Mouse (Mus musculus) layer of hippocampus, adult 9-10 months (tissue): ENCODE measurements around the gene Prss16.

Source experiments
- DNase-seq: peaks from one replicate; pipeline ENCODE4 v3.0.0; 2022; ENCODE audit warnings: low spot score

The Prss16 gene

DNA sequence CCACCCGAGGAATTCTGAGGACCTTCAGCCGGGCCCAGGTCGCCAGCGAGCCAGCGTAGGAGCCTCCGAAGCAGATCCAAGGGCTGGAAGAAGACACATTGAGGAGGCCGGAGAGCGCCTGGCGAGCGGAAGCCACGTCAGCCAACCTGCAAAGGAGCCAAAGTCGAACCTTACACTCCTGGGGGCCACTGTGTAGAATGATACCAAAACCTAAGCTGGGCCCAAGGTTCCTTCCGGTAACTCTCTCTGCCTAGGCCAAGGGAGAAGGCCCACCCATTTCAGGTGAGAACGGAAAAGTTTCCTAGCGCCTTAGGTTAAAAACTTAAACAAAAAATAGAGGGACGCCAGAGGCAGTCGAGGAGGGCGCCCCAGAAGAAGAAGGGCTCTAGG, 2.4 kb downstream of the Prss16 start:
- DNase-seq, result no peak

DNA sequence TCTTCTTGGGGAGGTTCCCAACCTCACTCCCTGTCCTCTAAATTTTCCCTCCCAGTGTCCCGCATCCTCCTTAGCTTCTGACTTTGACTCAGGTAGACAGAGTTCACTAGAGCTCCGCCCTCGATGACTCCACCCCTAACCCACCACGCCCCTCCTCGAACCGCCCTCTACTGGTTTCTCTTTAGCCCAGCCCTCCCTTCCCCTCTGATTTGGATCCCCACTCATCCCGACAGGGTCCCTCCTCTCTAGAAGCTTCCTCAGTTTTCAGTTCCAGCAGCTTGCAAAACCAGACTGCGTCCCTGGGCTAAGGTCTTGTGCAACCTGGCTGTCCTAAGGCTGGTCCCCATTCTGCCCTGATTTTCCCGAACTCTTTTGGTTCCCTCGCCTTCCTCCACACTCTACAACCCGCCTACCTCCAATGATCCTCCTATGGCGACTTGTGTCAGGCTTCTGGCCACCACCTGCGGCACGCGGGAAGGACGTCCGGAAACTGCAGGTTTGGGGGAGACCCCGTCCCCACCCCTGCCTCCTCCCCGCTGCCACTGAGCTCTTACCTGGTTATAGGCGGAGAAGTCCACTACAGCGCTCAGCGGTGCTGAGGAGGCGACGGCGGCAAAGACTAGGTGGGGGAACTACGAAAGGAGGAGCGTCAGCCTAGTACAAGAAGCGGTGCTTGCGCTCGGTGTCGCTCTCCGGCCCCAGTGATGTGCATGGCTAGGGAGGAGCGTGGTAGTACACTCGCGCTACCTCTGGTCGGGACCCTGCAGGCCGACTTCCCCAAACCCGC, 3.0 kb downstream of the Prss16 start:
- DNase-seq, result no peak

DNA sequence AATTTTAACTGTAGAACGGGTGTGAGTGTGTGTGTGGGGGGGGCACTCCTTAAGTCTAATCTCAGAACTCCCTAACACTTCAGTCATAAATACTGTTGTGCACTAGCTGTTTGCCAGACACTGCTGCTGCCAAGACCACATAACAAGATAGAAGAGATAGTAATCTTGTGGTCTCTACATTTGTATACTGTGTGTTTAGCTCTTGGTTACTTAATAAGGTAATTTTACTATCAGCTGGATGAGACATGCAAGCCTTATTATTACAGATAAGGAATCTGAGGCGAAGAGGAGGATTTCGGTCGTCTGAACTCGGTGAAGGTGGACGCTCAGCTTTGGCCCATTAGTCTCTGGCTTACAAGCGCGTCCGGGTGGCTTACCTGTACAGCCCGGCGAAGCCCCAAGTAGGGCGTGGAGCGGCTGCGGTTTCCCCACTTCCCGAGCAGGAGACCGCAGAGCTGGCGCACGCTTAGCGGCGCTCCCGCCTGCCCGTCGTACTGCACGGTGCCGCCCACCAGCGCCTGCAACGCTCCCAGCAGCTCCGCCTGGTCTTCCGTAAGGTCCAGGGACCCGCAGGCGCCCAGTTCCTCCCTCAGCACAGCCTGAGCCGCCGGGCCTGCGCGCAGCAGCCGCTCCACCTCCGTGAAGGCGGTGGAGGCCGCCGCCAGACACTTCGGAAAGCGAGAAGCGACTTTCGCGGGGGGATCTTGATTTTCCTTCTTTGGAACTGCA, 3.8 kb downstream of the Prss16 start:
- DNase-seq, result no peak

DNA sequence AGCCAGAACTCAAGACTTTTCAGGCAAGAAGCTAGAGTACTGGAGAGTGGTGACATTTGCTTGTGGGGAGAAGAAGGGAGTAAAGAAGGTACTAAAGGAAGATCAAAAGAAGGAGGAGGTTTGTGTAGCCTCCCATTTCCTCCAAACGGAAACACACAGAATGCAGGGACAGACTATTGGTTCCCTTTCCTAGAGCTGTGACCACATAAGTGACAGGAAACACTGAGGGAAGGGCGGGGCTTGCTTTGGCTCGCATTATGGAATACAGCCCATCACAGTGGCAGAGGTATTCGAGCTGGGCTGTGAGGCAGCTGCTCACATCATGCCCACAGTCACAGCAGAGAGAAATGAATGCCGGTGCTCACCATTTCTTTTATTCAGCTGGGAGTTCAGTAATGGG, 7.7 kb downstream of the Prss16 start:
- no peak for DNase-seq

DNA sequence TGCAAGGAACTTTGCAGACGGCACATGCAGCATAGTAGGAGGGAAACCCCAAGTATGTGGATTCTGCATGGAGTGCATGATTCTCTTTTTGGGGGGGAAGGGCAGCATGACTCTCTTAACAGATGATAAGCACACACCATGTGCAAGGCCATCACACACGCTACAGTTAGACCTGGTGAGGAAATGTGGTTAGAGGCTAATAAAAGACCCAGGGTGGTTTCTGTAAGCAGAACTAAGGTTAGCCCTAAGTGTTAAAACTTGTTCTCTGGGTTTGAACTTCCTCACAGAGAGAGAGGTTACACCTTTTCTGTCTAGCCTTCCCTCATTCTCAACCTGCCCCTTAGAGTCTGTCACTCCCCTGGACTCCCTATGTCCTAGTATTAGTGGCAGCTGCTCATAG, 8.2 kb downstream of the Prss16 start:
- no peak for DNase-seq

DNA sequence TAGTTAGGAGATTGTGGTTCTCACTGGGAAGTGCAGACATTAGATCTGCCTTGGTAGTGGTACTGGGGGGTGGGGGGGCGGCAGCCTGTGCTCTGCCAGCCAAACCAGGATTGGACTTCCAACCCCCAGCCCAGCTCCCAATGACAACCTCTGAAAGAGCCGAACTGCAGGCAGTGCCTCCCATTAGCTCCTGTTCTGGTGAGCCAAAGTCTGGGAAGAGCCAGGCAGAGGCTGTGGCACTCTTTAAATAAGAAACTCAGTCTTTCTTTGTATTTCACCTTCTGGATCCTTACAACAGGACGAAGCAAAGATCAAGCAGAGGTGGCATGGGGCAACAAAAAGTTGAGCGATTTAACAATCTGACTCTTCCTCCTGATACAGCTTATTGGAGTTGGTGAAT, 10.4 kb downstream of the Prss16 start:
- no peak for DNase-seq

DNA sequence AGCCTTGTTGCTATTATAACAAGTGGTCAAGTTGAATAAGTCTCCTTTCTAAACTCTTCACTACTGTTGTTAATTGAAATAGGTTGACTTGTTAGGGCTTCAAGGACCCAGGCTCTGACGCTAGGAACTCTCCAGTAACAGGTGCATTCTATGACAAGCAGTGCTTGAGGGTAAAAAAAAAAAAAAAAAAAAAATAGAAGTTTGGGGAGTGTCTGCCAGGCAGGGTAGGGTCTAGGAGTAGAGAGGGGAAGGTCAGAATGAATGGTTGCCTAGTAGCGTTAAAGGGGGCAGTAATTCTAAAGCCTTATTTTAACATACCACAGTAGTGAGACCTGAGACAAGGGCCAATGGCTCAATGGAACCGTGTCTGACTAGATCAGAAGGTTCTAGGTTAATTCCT, 11.1 kb downstream of the Prss16 start:
- DNase-seq, result no peak

DNA sequence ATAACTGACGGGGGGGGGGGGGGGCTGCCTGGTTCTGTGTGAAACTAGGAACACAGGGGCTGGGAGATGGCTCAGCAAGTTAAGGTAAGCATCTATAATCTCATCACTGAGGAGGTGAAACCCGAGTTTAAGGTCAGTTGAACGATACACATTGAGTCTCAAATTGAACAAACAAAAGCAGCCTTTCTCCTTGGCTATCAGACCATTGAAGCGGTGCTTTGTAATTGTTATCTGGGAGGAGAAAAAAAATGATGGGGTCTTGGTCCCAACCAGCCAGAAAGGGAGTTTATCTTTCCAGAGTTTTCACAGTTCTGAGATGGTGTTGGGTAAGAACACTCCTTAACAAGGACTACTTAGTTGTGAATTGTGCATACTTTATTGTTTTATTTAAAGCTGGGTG, 11.7 kb downstream of the Prss16 start:
- DNase-seq, result no peak

DNA sequence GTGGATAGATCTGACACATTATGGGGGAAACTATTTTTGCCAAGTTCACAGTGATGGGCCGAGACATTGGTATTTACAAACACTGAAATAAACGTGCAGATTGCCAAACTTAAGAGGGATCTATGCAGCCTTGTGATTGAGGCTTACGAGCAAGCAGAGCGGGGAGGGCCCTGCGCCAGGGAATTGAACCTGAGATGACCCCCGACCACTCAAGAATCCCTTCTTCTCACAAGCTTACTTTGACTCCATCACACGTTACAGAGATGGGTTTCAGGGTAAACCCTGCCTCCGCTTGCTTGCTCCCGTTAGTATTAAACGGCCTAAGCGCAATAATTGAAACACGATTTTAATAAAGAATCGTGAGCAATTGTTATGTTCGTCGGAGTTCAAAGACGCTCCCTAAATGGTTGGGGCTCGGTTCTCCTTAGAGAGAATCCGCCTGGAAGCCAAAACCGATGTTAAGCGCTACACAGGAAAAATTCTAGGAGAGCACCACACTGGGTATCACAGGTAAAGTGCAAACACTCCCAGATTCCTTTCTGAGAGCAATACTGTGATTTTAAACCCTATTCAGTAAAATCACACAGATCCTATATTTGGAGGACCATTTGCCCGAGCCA, 12.2 kb downstream of the Prss16 start:
- DNase-seq, result no peak

DNA sequence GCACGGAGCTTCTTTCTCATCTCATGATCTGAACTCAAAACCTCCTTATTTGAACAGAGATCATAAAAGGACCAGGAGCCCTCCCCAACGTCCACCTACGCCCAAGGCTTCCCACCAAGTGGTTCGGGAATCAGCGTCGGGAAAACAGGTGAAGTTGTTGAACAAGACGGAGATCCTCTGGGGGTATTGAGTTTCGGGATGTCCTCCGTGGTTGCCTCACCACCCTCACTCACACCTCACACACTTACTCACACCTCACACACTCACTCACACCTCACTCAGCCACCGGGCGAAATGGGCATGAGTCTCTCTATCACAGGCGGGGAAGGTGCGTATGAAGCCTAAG, 12.7 kb downstream of the Prss16 start:
- no peak for DNase-seq

DNA sequence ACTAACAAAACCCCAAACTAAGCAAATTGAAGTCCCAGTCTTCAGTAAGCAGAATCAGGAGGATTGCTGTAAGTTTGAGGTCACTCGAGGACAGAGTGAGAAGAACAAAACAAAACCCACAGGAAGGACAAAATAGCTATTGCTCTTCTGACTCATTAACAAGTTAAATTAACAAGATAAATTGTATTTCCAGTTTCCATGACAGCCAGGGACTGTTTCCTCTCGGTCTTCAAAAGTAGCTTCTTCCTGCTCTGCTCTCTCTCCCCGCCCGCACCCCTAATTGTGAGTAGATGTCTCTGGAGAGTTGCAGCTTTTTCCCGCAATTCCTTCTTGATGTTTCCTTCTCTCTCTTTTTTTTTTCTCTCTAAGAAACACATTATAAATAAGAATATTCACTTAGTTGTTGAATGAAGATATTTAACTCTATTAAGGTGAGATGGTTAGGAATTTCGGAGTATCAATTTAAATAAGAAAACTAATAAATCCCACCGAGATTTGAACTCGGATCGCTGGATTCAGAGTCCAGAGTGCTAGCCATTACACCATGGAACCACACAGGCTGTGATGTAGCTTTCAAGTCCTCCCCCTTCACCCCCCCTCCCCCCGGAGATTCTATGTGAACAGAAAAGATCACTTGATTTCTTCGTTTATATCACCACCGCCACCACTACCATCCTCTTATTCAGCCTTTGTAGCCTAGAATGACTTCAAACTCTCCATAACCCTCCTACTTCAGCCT, 13.3 kb downstream of the Prss16 start:
- no peak for DNase-seq

DNA sequence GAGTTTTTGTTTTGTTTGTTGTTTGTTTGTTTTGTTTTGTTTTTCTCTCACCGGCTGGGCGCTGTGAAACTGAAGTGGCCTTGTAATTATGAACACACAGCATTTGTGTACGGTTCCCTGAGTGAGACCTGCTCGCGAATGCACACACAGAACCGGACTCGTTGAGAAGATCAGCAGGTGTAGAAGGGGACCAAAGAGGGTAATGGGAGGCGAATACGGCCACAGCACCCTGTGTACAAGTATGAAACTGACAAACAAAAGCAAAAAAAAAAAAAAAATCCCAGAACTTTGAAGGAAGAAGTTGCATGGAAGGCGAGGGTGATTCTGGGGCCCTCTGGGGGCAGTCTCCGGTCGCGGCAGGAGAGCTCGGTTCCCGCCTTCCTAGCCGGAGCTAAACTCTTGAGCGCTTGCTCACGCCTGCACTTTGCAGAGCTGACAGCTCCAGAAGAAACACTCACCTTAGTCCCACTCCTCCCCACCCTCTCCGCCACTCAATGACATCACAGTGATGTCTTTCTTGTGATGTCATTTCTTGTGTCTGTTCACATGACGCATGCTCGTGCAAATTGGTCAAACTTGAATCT, 14.1 kb downstream of the Prss16 start:
- DNase-seq, result no peak

DNA sequence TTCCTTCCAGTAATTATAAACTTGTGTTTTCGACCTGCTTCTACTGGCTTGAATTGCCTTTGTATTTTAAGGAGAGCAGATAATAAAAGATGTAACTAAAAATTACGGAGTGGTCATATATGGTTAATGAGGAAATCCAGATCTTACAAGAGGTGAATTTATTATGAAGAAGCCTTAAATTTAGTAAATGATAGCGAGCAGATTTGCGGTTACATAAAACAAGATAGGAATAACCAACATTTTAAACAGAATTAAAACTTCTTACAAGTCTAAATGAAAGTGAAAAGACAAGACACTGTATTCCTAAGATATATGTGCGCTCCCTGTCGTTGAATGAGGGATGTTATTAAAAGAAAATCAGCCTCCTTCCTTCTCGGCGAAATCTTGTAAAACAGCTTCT, 14.6 kb downstream of the Prss16 start:
- DNase-seq, result no peak

DNA sequence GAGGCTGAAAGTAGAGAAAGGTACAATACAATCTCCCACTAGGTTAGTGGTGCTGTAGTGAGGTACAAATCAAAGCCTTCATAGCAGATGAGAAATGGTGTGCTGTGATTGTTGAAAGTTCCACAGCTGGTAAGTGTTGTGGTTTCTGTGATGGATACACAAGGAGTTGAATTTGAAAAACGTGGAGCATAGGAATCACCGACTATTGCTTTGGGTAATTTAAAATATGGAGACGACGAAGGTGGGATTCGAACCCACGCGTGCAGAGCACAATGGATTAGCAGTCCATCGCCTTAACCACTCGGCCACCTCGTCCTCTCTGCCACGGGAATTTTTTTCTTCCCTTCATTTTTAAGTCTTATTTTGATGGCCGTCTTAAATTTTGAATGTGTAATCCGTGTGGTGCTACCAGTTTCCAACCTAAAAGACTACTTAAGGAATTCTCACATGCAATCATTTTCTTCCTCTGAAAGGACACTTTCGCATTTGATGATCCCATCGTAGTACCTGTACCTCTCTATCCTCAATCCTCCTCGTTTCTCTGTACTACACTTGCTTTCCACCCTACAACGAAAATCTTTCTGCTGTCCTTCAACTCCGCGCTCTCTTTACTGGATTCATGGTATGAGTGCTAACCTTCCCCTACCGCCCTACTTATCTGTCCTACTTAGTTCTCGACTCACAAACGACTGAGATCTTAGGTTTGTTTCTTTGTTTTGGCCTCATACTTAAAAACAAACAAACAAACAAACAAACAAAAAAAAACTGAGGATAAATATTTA, 15.4 kb downstream of the Prss16 start:
- DNase-seq, result no peak

DNA sequence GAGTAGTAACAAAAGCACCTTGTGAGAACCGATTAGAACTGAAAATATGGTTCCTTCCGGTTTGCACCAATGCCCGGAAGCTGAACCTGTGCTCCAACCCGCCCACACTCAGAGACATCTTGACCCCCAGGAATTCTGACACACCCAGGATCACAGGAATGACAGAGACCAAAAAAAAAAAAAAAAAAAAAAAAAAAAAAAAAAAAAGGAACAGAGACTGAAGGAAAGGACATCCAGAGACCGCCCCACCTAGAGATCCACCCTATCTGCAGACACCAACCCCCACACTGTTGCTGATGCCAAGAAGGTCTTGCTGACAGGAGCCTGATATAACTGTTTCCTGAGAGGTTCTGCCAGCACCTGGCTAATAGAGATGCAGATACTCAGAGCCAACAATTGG, 17.0 kb downstream of the Prss16 start:
- DNase-seq, result no peak

DNA sequence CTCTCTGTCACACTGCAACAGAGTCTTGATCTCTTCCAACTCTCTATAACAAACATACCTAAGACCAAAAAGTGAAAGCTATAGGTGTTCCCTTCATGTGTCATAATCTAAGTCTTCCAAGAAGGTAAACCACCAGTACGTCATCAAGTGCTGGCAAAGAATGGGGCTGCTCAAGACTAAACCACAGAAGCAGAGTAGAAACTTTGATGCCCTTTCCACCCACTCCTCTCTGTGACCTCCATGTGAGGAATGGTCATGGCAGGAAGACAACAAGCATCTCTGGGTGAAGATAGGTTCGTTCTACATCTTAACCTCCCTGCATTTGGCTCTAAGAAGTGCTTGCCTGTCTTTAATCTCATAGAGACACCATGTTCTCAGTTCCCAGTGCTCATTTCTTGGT, 25.1 kb downstream of the Prss16 start:
- no peak for DNase-seq

DNA sequence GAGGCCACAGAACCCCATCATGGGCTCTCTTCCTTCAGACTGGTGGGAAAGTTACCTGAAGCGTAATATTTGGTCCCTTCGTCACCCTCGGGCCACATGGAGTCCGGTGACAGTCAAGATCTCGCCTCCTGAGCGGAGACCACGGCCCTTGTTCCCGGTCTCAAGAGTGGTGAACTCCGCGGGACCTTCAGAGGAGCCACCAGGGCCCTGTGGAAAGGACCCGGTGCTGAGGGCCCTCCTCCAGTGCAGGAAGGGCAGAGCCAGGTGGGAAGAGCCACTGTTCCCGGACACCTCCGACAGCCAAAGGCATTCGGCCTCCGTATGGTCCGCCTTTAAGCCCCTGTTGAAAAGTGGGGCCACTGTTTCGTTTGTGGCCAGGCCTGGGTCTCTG, 27.7 kb downstream of the Prss16 start:
- no peak for DNase-seq

DNA sequence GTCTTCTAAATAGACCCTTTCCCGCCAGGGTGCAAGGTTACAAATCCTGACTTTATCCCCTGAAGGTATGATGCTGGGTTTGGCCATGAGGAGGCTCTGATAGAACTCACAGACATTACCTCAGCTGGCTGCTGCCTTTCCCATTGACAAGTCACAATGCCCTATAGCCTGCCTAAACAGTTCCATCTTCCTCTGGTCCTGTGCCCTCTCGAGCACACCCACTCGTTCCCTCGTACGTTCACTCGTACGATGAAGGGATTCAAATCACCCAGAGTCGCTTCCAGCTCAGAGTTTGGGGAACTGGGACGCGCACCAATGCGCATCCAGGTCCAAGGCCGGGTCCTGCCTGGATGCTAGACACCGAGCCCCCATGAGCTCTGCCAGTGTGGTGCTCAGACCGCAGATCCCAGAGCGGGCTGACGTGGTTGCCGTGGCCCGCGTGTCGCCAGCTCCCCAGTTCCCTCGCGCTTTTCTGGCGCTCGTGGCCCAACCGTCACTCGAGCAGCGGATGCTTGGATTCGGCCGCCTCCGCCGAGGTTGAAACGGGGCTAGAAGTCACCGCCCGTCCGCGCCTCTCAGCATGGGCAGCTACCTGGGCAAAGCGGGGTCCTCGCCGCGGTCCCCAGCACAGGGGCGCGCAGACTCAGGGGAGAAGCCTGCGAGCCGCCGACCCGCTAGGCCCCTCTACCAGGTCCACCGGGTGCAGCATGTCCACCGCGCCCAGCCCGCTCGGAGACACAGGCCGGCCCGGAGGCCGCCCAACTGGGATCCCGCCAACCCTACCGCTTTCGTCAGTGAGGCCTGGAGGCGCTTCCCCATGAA, 28.4 kb downstream of the Prss16 start, which contains the start of gene Pom121l2:
Gene Pom121l2 (plus strand): TSS at position 214 of the 822 bp plus-strand sequence.
- no peak for DNase-seq

DNA sequence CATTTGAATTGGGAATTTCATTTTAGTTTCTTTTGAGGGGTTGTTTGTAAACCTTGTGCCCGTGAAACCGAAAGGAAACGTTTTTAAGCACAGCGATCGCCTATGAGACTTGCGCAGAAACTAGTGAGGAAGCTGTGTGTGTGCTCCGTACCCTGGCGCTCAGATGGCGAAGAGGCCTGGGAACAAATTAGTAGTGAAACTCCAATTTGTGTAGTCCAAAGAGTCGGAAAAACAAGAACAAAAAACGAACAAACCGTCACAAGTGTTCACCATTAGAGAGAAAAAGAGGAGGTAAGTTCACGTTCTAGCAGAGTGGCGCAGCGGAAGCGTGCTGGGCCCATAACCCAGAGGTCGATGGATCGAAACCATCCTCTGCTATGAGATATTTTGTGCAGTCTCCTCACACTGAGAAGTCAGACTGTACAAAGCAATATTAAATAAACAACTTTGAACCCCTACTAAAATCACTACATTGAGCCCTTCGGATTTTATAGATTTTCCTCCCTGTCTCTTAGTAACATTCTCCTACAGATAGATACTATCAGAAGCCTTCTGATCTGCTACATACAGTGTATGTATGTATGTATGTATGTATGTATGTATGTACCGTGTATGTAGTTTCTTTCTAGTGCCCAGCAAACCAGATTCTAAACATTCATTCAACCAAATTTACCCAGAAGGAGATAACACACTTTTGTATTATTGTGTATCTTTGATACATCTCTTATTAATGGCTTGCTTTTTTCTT, 34.6 kb downstream of the Prss16 start:
- DNase-seq, result peak; percentile 39

DNA sequence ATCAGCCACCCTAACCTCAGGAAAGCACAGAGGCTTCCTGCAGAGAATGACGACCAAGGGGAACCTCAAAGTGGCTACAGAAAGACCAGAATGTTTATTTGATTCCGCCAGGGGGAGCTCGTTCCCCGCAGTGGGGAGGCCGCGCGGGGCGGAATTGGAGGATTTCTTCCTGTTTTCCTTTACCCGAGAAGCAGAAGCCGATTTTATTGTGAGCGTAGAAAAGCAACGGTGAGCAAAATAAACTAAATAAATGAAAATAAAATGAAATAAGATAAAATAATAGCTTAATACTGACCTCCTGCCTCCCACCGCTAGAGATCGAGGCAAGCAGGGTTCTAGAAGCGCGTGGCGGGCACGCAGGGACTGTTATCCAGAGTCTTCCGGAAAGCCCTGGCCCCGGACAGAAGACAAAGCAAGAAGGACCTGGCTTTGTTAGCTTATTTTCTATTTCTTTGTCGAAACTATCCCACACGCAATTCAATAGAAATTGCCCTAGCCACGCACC, 35.3 kb downstream of the Prss16 start:
- DNase-seq, result peak; percentile 71
